17 mouse cellular contexts compared by ENCODE assay signal in genomic region chr2:22755561-22755960, GRCm38 (mm10). TPM values are rescaled to one million over a fixed set of nuclear protein-coding genes. Genes with fewer than 3 reads are reported as not detected.
DNase-seq lines count a peak whose midpoint lies in the region; ATAC-seq lines count a peak whose summit lies in the region.
"Had no signal": no experiment of that assay in that cellular context is flagged by ENCODE, and none has a peak within 500 bp of the region (broad histone marks: within the 10 kb centered on the region; RNA-seq: fewer than 3 reads in every experiment).

No protein-coding gene starts in this region.

- H3K4me2 ChIP-seq in kidney, embryonic 15.5 days: no peak overlapping the region
- H3K4me2 ChIP-seq: limb, embryonic 15.5 days had no signal

- no peak overlapping the region for H3K27ac ChIP-seq in kidney, embryonic 15.5 days
- H3K27ac ChIP-seq: limb, embryonic 15.5 days; macrophage had no signal

- ATAC-seq in kidney, embryonic 15.5 days (replicated peaks; ENCODE audit: low FRiP score): 0 out of 2 replicates have a peak, but pooled peaks have one; percentile 36
- ATAC-seq in hematopoietic stem cell, adult 5-6 weeks (replicated peaks in 1 of 2; ENCODE audit: insufficient read depth in 1 of 2, low FRiP score in 2 of 2, low TSS enrichment in 1 of 2, low read depth in 1 of 2, poor library complexity in 2 of 2, severe bottlenecking in 2 of 2): peak; percentile 22 to 46; a peak in 2 of 4 replicates
- ATAC-seq in megakaryocyte progenitor cell, adult 5-6 weeks (replicated peaks; ENCODE audit: poor library complexity): peak; percentile 85
- ATAC-seq: CD4-positive, CD25-positive, alpha-beta regulatory T cell, adult 4 months had no signal

- 83% methylated on average over 6 of the region's 6 CpGs for WGBS in kidney, embryonic 15.5 days

- H3K9ac ChIP-seq in kidney, embryonic 15.5 days: no peak overlapping the region
- H3K9ac ChIP-seq: limb, embryonic 15.5 days had no signal

- no peak overlapping the region for H3K4me3 ChIP-seq in kidney, embryonic 15.5 days (replicated peaks)
- H3K4me3 ChIP-seq: erythroblast, embryonic 14.5 days; limb, embryonic 15.5 days had no signal

- H3K9me3 ChIP-seq in kidney, embryonic 15.5 days (replicated peaks): no peaks in the 10 kb centered on the region
- H3K9me3 ChIP-seq: limb, embryonic 15.5 days had no signal

- no peaks in the 10 kb centered on the region for H3K27me3 ChIP-seq in kidney, embryonic 15.5 days
- H3K27me3 ChIP-seq: limb, embryonic 15.5 days had no signal

- no peaks in the 10 kb centered on the region for H3K4me1 ChIP-seq in kidney, embryonic 15.5 days
- H3K4me1 ChIP-seq: limb, embryonic 15.5 days had no signal

- no peaks in the 10 kb centered on the region for H3K36me3 ChIP-seq in kidney, embryonic 15.5 days
- H3K36me3 ChIP-seq: limb, embryonic 15.5 days had no signal

- no peak for DNase-seq in kidney, adult 9 months
- peak; percentile 20 for DNase-seq in c-Kit-positive CD71-positive TER-119-positive erythroid progenitor cells, embryonic 14.5 days (ENCODE audit: low spot score)
- no peak for DNase-seq in cerebellum, postnatal 14 days
- no peak for DNase-seq in gastrocnemius, postnatal 4 days (ENCODE audit: low spot score in 2 of 2)
- no peak for DNase-seq in heart, postnatal 4 days
- DNase-seq: cerebellum, adult 11-12 months; heart, postnatal 10 days; kidney, adult 18-20 months; right cerebral cortex, postnatal 4 days; thymus, postnatal 4 days had no signal

RNA-seq across cellular contexts. Expression of gene Apbb1ip, which starts 18.3 kb away (rescaled TPM):
- polyA plus RNA-seq in kidney, embryonic 15.5 days (2015; fragmentation: Nextera tagmentation; extraction: Ambion mirVana): 2.4 and 2.5 TPM in 2 replicates
- total RNA-seq in hematopoietic stem cell, adult 5-6 weeks (2017): 22.7 and 28.1 TPM in 2 replicates
- total RNA-seq in megakaryocyte progenitor cell, adult 5-6 weeks (2015): 120 and 136 TPM in 2 replicates
- 15.9 and 26.8 TPM in 2 replicates for total RNA-seq in megakaryocyte progenitor cell, adult 5-6 weeks (2017)
- 1 to 10 TPM; 6.7 to 7.3 TPM for total RNA-seq in gastrocnemius, postnatal 4 days (2021)
- 1 to 10 TPM; 2.7 to 2.8 TPM for total RNA-seq in heart, postnatal 4 days (2021)

Comparison
In these comparisons a context has a peak if more than half of its experiments do, and no peak if none do; other contexts are left out.
1. ATAC-seq: peak in every context shown above with its lines; median percentile 85 in megakaryocyte progenitor cell, adult 5-6 weeks; 36 in kidney, embryonic 15.5 days; 34 in hematopoietic stem cell, adult 5-6 weeks.